Mouse (Mus musculus) limb, embryonic 13.5 days (tissue): ENCODE measurements around the gene Il12b. TPM values are rescaled to one million over a fixed set of nuclear protein-coding genes. Genes with fewer than 3 reads are reported as not detected.

Source experiments
- ATAC-seq: fragments of 200-750 bp; cut with Nextera tagmentation; 2 replicates; pipeline ENCODE4 v1.8.0; 2017; ENCODE audit warnings: low read depth, moderate number of reproducible peaks, moderate TSS enrichment; ENCODE audit not compliant: low FRiP score
- H3K27ac ChIP-seq: fragments of 300-500 bp; sonication (generic); 2 replicates; pipeline ENCODE4 v1.5.1; 2015; ENCODE audit warnings: inconsistent platforms, mild to moderate bottlenecking, moderate library complexity
- H3K27me3 ChIP-seq: fragments of 300-500 bp; sonication (generic); 2 replicates; pipeline ENCODE4 v1.6.1; 2015; ENCODE audit warnings: mild to moderate bottlenecking, inconsistent platforms
- H3K36me3 ChIP-seq: fragments of 300-500 bp; sonication (generic); 2 replicates; pipeline ENCODE4 v1.6.1; 2015; ENCODE audit warnings: inconsistent platforms, mild to moderate bottlenecking, moderate library complexity
- H3K4me1 ChIP-seq: fragments of 300-500 bp; sonication (generic); 2 replicates; pipeline ENCODE4 v1.6.1; 2015; ENCODE audit warnings: inconsistent platforms
- H3K4me2 ChIP-seq: fragments of 300-500 bp; sonication (generic); replicated peaks from 2 replicates; pipeline ENCODE4 v1.6.1; 2015; ENCODE audit warnings: inconsistent platforms, mild to moderate bottlenecking, moderate library complexity
- H3K4me3 ChIP-seq: fragments of 300-500 bp; sonication (generic); 2 replicates; pipeline ENCODE4 v1.5.1; 2015; ENCODE audit warnings: moderate library complexity, mild to moderate bottlenecking, inconsistent platforms
- H3K9ac ChIP-seq: fragments of 300-500 bp; sonication (generic); 2 replicates; pipeline ENCODE4 v1.6.1; 2015; ENCODE audit warnings: mild to moderate bottlenecking, inconsistent platforms
- H3K9me3 ChIP-seq: fragments of 300-500 bp; sonication (generic); 2 replicates; pipeline ENCODE4 v1.6.1; 2016; ENCODE audit warnings: inconsistent platforms
- WGBS: fragments of 180-500 bp; shearing (Covaris S2); methylation state at CpG from one replicate; pipeline ENCODE4 v1.1.7; 2015; 5-methylcytosine and 5-hydroxymethylcytosine counted together
- polyA plus RNA-seq: library from polyadenylated mRNA; unstranded; fragments of >200 nt; fragmentation: Nextera tagmentation; extraction: Ambion mirVana; gene quantifications from 2 replicates; pipeline ENCODE4 v1.2.1, GENCODE M21; 2015

The Il12b gene
- polyA plus RNA-seq, 1 experiment from 2014 or later: 0.13 TPM

GRCm38 (mm10) chr11:44461493-44461892, 61.6 kb downstream of the Il12b start:
- H3K4me2 ChIP-seq: no peak overlapping the region
- H3K9ac ChIP-seq: no peak overlapping the region
- no peaks in the 10 kb centered on the region for H3K27me3 ChIP-seq
- no peak overlapping the region for H3K4me3 ChIP-seq
- ATAC-seq: no peak
- peaks cover 44% of the 10 kb centered on the region for H3K36me3 ChIP-seq
- no peaks in the 10 kb centered on the region for H3K9me3 ChIP-seq
- H3K27ac ChIP-seq: no peak overlapping the region
- H3K4me1 ChIP-seq: no peaks in the 10 kb centered on the region
- WGBS: 61% methylated on average over 6 of the region's 6 CpGs

Other genes with a start within 250 kb of the Il12b start
- 65.2 and 74.7 TPM in 2 replicates for gene Ublcp1, start 70.4 kb downstream of the Il12b start, polyA plus RNA-seq
- 73.2 and 78.6 TPM in 2 replicates for gene Rnf145, start 118.9 kb downstream of the Il12b start, polyA plus RNA-seq
- 103 and 126 TPM in 2 replicates for gene Ebf1, start 217.3 kb downstream of the Il12b start, polyA plus RNA-seq